Mouse (Mus musculus) layer of hippocampus, adult 6 months (tissue): ENCODE results near the gene Borcs5. TPM values are rescaled to one million over a fixed set of nuclear protein-coding genes. Genes with fewer than 3 reads are reported as not detected.

ENCODE experiments used
- long read RNA-seq, 2 experiments: library from polyadenylated mRNA; unstranded; transcript quantifications; one replicate each; pipeline ENCODE4 v2.0.0; 2019 to 2020
- polyA plus RNA-seq: library from polyadenylated mRNA; unstranded; fragments of <200 nt; fragmentation: Nextera tagmentation; gene quantifications from 2 replicates; pipeline ENCODE4 v1.2.3, GENCODE M21; 2021

Borcs5 gene
- polyA plus RNA-seq = 73.9 and 84.8 TPM in 2 replicates
- long read RNA-seq, experiment 1, transcript Borcs5-201 (4 exons, 1,764 nt) = major isoform, 184 of 203 reads
- long read RNA-seq, experiment 1, partial matches to known transcripts = 10 of 203 reads
- long read RNA-seq, experiment 1, other reads (novel, unspliced or antisense) = 8 of 203 reads
- long read RNA-seq, experiment 2, transcript Borcs5-201 (4 exons, 1,764 nt) = major isoform, 482 of 502 reads
- long read RNA-seq, experiment 2, partial matches to known transcripts = 0 of 502 reads
- long read RNA-seq, experiment 2, other reads (novel, unspliced or antisense) = 18 of 502 reads

DNA sequence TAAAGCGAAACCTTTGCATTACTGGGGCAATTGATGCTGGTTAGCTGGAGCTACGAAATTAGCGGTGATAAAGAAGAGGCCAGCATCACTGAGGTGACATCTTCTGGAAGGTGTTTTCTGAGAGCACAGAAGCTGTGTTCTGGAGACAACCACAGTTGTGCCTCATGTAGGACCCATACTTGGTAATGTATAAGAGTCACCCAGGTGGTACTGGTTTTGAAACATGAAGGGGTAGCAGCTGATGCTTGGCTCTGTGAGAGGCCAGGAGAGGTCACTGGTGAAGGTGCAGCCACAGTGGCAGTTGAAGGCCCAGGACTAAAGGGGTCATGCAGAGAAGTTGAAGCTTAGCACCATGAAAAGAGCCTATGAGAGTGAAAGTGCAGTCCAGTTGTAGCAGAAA, at the start of gene Borcs5:
Borcs5 (plus strand) TSS at position 301 of the 400 bp plus-strand sequence.

DNA sequence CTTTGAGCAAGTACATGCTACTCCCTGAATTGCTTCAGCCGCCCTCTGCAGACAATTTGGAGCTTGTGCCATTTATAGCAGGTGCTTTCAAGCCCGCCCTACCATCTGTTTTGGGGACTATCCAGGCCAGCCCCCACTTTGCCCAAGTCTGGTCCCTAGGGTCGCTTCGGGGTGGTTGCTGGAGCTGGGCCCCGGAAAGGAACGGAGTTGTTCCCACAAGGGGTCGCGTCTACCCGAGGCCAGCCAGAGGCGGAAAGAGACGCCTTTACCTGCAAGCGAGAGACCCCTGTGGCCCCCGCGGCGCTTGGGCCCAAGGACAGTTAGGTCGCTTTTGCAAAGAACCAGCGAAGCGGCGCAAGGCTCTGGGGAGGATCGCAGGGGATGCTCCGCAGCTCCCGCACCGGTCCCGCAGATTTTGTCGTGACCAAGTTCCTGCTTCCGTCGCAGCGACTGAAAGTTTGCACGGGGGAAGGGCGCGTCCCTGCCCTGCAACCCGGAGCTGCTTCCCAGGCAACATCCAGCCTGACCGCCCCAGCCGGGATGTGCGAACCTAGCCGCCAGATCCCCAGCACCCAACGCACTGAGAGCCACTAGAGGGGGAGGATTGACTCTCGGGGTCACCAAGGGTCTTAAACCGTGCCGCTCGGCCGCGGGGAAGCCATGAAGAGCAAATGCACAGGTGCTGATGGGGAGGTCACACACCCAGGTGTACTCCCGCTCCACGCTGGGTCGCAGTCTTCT, 7.2 kb upstream of the Borcs5 start, which contains the start of gene Mansc1:
Mansc1 (minus strand) TSS at position 542 of the 741 bp plus-strand sequence.

Other genes starting within 250 kb of the Borcs5 start
- gene Bcl2l14, start 243.2 kb upstream of the Borcs5 start, polyA plus RNA-seq = not detected in 2 replicates
- gene Lrp6, start 72.5 kb upstream of the Borcs5 start, polyA plus RNA-seq = 3.2 and 3.4 TPM in 2 replicates
- 4.4 and 5.1 TPM in 2 replicates for gene Mansc1, start 7.0 kb upstream of the Borcs5 start, polyA plus RNA-seq
- gene Dusp16, start 153.1 kb downstream of the Borcs5 start, polyA plus RNA-seq = 2.7 TPM in 2 replicates
- 21.1 and 29.9 TPM in 2 replicates for gene Crebl2, start 190.6 kb downstream of the Borcs5 start, polyA plus RNA-seq